Mouse (Mus musculus) common myeloid progenitor, adult 5-6 weeks (primary cell): ENCODE results near the gene Gm6993. TPM values are rescaled to one million over a fixed set of nuclear protein-coding genes. Genes with fewer than 3 reads are reported as not detected.

ENCODE experiments used
- ATAC-seq: replicated peaks from 2 replicates; pipeline ENCODE4 v1.8.0; 2016; ENCODE audit warnings: low read depth, mild to moderate bottlenecking, moderate TSS enrichment, inconsistent platforms; ENCODE audit not compliant: poor library complexity, severe bottlenecking
- total RNA-seq: library from RNA; stranded (forward); fragments of 200-1000, 187-1606 nt; gene quantifications from 2 replicates; pipeline ENCODE4 v1.2.3, GENCODE M21; 2017

Gm6993 gene
- total RNA-seq, 1 experiment from 2014 or later, result not detected

DNA sequence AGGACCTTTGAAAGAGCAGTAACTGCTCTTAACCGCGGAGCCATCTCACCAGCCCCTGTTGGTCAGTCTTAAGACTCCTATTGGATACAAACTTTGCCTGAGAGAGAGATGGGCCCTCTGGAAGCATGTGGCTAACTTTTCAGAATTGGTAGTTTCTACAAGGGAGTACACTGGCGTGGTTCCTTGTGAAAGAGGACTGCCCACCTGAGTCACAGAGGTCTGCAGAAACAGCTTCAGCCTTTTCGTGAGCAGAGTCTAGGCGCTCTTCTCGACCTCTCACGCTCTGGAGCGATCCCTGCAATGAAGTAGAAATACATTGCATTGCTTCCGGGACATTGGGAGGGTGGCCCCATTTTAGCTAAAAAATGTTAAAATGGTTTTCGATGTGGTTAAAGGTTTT lies 29.8 kb downstream of the Gm6993 start:
- no peak for ATAC-seq

DNA sequence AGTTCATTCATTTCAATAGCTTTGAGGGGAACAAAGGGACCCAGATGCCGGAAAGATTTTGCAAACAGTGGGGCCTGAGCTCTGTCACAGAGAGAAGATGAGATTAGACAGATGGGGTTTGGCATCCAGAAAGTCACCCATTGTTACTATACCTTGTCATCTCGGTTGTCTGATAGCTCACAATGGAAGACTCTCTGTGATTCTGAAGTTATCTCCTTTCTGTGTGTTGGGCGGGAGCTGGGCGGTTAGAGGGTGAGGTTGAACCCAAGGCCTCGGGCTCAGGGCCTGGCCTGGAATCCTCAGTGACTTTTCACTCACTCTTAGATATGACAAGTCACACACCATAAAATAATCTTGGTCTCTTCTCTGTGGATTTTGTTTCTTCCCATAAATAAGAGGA lies 30.2 kb downstream of the Gm6993 start:
- no peak for ATAC-seq

DNA sequence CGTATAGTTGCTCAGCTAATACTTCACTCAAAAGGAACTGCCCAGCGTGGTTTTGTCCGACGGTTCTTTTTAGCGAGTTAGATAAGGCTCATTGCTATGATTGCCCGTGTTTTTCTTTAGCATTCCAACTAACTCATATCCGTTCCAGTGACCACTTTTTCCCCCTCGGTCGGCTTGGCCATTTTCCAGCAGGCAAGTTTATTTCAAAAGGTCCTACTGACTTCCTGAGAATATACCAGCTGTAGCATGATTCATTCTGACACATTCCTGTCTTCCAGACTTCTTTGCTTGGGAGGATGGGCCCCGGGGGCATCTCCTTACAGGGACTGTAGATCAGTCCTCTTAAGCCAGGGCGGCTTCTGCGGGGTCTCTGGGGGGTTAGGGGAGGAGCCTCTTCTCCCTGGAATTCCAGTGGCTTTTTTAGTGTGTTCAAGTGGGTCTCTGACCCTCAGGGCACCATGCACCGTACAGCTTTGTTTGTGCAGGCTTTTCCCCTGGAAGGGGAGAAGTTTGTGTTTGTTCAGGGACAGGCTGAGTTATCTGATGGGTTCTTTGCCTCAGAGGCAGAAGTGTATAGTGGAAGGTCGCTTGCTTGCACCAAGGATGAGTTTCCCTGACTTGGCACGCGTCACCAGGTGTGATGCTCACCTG lies 30.9 kb downstream of the Gm6993 start:
- no peak for ATAC-seq

DNA sequence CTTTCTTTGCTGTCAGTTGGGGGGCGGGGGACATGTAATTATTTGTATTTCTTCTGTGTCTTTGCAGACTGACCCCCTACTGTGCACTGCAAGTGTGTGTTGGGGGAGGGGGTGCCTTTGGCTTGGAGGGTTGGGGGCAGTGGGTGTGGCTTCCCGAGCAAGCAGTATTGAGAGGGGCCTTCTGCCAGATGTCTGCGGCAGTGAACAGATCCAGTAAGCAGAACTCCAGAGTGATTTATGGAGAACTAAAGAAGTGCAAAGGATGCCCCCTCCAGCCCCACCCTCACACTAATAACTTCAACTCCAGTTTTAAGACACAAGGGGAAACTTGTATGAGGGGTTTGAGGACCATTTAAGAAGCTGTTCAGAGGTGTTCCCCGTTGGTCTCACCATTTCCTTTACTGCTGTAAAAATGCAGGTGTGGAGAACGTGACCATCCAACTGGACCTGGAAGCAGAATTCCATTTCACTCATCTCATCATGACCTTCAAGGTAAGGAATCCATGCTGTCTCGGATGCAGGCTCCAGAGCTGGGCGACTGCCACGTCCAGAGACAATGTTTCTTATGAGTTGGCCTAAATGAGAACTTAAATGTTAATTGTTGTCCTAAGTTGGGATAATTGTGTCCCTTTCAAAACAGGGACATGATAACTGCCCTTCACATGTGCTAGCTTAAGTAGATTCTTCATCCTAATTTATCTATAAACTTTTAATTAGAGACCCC lies 31.6 kb downstream of the Gm6993 start:
- ATAC-seq, result no peak

DNA sequence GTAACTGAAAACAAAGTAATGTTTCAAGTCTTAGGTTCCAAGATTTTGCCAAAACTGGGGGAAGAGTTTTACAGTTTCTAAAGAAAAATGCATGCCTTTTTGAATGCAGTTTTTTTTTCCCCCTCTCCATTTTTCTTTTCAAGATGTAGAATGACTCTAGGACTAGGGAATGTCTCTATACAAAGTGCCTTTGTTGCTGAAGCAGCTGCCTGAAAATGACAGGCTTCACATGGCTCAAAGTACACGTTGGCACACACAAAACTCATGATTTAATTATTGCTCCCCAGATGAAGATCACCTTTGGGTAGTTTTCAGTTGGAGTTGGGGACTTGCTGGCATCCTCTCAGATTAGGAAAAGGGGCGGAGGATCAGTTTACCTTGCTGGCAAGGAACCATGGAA lies 32.3 kb downstream of the Gm6993 start:
- ATAC-seq, result no peak

DNA sequence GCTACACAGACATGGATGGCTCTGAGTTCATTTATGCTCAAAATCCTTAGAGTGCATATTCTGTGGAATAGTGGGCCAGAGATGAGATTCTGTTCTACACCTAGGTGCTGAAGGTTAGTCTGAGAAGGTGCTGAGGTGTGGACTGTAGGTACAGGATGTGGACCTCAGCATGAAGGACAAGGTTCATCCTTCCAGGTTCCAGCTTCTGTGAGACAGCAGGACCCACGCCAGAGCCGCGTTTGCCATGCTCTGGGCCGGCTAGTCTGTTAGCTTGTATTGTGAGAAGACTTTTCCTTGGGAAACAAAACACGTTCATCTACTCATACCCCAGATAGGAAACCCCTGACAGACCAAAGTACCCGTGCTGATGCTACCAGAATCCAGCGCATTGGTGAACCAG lies 33.1 kb downstream of the Gm6993 start:
- ATAC-seq, result no peak

DNA sequence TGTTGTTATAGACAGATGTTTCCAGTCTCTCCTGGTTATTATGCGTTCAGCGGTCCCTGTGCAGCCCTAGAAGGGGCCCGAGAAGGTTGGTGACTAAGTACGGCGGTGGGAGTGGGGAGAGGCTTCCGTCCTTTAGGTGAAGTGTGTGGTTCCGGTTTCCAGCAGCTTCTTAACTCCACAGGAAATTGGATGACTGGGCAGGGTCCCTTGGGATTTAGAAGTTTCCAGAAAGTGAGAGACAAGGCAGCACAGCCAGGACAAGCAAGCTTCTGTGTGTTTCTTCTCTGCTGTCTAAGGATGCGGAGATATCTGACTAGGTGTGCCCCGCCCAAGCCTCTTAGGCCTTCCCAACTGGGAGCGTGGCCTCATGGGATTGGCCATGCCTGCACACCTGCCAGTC lies 34.8 kb downstream of the Gm6993 start:
- ATAC-seq, result no peak

DNA sequence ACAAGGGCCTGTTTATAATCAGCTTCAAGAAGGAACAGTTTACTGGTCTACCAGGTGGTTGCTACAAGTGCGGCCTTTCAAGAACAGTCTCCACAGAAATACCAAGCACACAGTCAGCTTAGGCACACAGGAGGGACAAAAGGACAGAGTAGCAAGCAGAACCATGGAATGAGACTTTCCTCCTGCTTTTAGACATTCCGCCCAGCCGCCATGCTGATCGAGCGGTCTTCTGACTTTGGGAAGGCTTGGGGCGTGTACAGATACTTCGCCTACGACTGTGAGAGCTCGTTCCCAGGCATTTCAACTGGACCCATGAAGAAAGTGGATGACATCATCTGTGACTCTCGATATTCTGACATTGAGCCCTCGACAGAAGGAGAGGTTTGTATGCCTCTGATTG lies 37.7 kb downstream of the Gm6993 start:
- ATAC-seq, result no peak

DNA sequence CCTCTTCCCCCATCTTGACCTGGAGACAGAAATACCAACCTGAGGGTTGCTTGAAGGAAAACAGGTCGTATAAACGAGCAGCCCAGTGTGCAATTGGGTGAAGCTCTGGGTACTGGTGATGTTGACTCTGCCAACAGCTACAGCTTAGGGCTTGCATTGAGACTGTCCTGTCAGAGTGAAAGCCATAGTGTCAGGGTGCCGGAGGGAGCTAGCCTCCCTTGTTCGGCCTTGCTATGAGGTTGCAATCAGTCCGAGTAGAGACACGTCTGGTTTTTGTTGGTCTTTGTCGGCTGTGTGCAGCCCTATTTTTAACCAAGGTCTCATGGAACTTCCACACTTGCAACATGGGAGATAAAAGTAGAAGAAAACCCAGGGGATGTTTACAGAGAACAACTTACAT lies 39.7 kb downstream of the Gm6993 start:
- ATAC-seq, result no peak

DNA sequence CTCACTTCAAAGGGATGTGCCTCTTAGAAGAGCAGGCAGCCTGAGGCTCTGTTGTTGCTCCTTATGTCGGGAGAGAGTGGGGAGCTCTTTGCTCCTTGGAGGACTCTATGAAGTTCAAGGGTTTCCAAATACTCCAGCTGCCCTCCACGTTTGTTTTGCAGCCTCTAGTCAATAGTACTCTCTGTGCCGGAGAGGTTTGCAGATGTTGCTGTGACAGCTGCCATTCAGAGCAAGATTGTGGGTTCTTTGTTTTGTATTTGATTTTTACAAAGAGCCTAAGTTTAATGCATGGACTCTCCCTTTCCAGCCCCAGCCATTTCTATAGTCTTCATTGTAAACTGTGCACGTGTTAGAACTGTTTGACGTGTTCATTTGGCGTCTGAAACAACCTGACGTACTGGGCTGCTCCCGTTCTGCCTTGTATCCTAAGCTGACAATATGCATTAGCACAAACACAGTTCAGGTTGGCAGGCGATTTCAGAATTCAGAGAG lies 40.6 kb downstream of the Gm6993 start:
- ATAC-seq, result no peak

DNA sequence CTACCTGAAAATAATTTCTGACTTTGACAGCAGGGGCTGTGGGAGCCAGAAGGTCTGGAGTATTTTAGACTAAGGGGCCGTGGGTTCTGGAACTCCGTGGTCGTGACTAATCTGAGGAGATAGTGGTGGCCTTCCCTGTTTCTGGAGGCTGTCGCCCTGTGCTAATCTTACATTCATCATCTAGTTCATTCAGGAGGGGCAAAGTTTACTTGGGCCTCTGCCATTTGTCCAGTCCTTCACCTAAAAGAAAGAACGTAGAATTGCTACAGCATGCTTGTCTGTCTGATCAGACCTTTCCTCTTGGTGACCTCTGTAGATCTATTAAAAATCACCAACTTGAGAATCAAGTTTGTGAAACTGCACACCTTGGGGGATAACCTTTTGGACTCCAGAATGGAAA lies 41.7 kb downstream of the Gm6993 start:
- ATAC-seq, result no peak

DNA sequence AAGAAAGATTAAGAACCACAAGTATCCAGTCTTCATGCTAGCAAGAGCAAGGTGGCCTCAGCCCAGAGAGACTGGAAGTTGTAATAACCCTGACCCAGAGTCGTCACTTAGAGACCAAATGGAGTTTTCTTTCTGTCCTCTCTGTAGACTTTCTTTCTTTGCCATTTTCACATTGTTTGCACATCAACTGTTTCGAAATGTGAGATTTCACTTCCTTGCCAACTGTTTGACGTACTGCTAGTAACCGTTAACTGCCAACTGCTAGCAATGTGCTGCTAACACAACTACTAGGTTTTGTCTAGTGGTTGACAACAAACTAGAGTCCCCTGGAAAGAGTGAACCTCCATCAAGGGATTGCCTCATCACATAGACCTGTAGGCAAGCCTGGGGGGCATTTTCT lies 42.6 kb downstream of the Gm6993 start:
- ATAC-seq, result no peak

DNA sequence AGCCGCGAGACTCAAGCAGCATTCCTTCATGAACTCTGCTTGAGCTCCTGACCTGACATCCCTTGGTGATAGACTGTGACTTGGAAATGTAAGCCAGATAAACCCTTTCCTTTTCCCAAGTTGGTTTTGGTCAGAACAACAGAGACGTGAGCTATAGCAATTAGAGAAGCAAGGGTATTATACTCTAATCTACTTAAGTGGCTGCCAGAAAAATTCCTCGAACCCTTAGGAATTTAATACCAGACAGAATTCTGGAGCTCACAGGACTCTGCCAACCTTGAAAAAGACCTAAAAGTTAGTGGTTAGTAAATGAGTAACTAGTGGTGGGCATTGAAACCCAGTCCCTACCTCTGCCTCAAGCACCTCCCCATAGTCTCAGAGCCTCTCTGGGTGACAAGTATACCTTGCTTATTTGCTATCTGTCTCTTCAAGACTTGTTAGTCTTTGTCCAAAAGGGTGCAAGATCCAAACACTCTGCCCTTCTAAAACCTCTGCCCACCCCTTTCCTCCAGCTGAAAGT lies 43.1 kb downstream of the Gm6993 start:
- ATAC-seq, result no peak

DNA sequence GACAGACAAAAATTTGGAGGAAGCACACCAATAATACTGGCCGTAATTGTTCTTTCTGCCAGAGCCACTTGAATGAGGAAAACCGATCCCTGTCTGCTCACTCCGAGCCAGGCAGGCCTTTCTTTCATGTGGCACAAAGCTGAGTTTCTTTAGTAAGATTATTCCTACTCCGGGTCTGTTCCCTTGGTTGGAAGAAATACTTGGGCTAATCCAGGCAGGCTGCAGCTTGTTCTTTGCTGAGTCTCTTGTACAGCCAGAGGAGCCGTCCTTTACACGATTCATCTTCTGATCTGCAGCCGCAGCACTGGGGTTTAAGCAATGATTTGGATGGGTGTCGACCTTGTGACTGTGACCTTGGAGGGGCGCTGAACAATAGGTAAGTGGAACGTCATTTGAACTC lies 48.5 kb downstream of the Gm6993 start:
- ATAC-seq, result no peak

Other genes with a start within 250 kb of the Gm6993 start
- 0.63 and 2.5 TPM in 2 replicates for gene Fam110c, start 166.9 kb upstream of the Gm6993 start, total RNA-seq
- 3.3 TPM in 1 of 2 replicates, not detected in the other for gene Lamb1, start 24.5 kb downstream of the Gm6993 start, total RNA-seq
- gene Dld, start 110.7 kb downstream of the Gm6993 start, total RNA-seq, result 154 and 160 TPM in 2 replicates
- not detected in 2 replicates for gene Slc26a3, start 150.1 kb downstream of the Gm6993 start, total RNA-seq